Mouse (Mus musculus): ENCODE measurements around the gene Dysf. TPM values are rescaled to one million over a fixed set of nuclear protein-coding genes. Genes with fewer than 3 reads are reported as not detected.

Dysf gene
- polyA plus RNA-seq, 1 experiment from 2014 or later = 2.4 TPM

- no peak overlapping the region for H3K9ac ChIP-seq (ENCODE audit: low read length)
- WGBS = 27% methylated on average over 4 of the region's 4 CpGs
- no peaks in the 10 kb centered on the region for H3K4me1 ChIP-seq (ENCODE audit: control insufficient read depth, insufficient read depth, low read length)
- H3K9me3 ChIP-seq (ENCODE audit: control insufficient read depth, low read length) = no peaks in the 10 kb centered on the region
- H3K27me3 ChIP-seq (ENCODE audit: control insufficient read depth, insufficient read depth, low read length) = no peaks in the 10 kb centered on the region
- peak; percentile 90 for DNase-seq (ENCODE audit: low spot score, missing footprints)
- no peak overlapping the region for H3K4me2 ChIP-seq
- ATAC-seq (ENCODE audit: low FRiP score) = 0 out of 2 replicates have a peak, but pooled peaks have one; percentile 55
- H3K4me3 ChIP-seq (ENCODE audit: low read depth, low read length) = no peak overlapping the region
- no peaks in the 10 kb centered on the region for H3K36me3 ChIP-seq (ENCODE audit: control insufficient read depth, insufficient read depth, low read length)
- no peak overlapping the region for H3K27ac ChIP-seq (ENCODE audit: low read depth, low read length)
Observed at GRCm38 (mm10) chr6:84093473-84093872, 85.1 kb downstream of the Dysf start.

GRCm38 (mm10) chr6:84094536-84094935 is 86.1 kb downstream of the Dysf start:
- Histone ChIP-seq H3K4me3 (ENCODE audit: low read depth, low read length) (no peak overlapping the region), H3K4me2 (no peak overlapping the region), H3K4me1 (ENCODE audit: control insufficient read depth, insufficient read depth, low read length) (no peaks in the 10 kb centered on the region), H3K36me3 (ENCODE audit: control insufficient read depth, insufficient read depth, low read length) (no peaks in the 10 kb centered on the region), H3K9me3 (ENCODE audit: control insufficient read depth, low read length) (no peaks in the 10 kb centered on the region), H3K27ac (ENCODE audit: low read depth, low read length) (no peak overlapping the region), H3K9ac (ENCODE audit: low read length) (no peak overlapping the region), H3K27me3 (ENCODE audit: control insufficient read depth, insufficient read depth, low read length) (no peaks in the 10 kb centered on the region)
- no peak for ATAC-seq (ENCODE audit: low FRiP score)
- 88% methylated on average over 9 of the region's 9 CpGs for WGBS
- no peak for DNase-seq (ENCODE audit: low spot score, missing footprints)

GRCm38 (mm10) chr6:84094998-84095397 is 86.6 kb downstream of the Dysf start:
- Histone ChIP-seq H3K27ac (ENCODE audit: low read depth, low read length) (no peak overlapping the region), H3K9ac (ENCODE audit: low read length) (no peak overlapping the region), H3K27me3 (ENCODE audit: control insufficient read depth, insufficient read depth, low read length) (no peaks in the 10 kb centered on the region), H3K9me3 (ENCODE audit: control insufficient read depth, low read length) (no peaks in the 10 kb centered on the region), H3K4me3 (ENCODE audit: low read depth, low read length) (no peak overlapping the region), H3K4me2 (no peak overlapping the region), H3K4me1 (ENCODE audit: control insufficient read depth, insufficient read depth, low read length) (no peaks in the 10 kb centered on the region), H3K36me3 (ENCODE audit: control insufficient read depth, insufficient read depth, low read length) (no peaks in the 10 kb centered on the region)
- 19% methylated on average over 7 of the region's 7 CpGs for WGBS
- peak; percentile 39; the same call in 1 of the 2 replicates for ATAC-seq (ENCODE audit: low FRiP score)
- peak; percentile 98 for DNase-seq (ENCODE audit: low spot score, missing footprints)

GRCm38 (mm10) chr6:84095882-84096281 is 87.5 kb downstream of the Dysf start:
- WGBS = 17% methylated on average over 7 of the region's 7 CpGs
- Histone ChIP-seq H3K27me3 (ENCODE audit: control insufficient read depth, insufficient read depth, low read length) (no peaks in the 10 kb centered on the region), H3K36me3 (ENCODE audit: control insufficient read depth, insufficient read depth, low read length) (no peaks in the 10 kb centered on the region), H3K9ac (ENCODE audit: low read length) (no peak overlapping the region), H3K4me3 (ENCODE audit: low read depth, low read length) (no peak overlapping the region), H3K9me3 (ENCODE audit: control insufficient read depth, low read length) (no peaks in the 10 kb centered on the region), H3K4me1 (ENCODE audit: control insufficient read depth, insufficient read depth, low read length) (no peaks in the 10 kb centered on the region), H3K27ac (ENCODE audit: low read depth, low read length) (no peak overlapping the region), H3K4me2 (no peak overlapping the region)
- ATAC-seq (ENCODE audit: low FRiP score) = peak; percentile 49; the same call in 1 of the 2 replicates
- DNase-seq (ENCODE audit: low spot score, missing footprints) = peak; percentile 97

GRCm38 (mm10) chr6:84102002-84102401 is 93.6 kb downstream of the Dysf start:
- no peaks in the 10 kb centered on the region; the same call in 1 of the 2 replicates for H3K27me3 ChIP-seq (ENCODE audit: control insufficient read depth, insufficient read depth, low read length)
- no peaks in the 10 kb centered on the region for H3K36me3 ChIP-seq (ENCODE audit: control insufficient read depth, insufficient read depth, low read length)
- H3K9ac ChIP-seq (ENCODE audit: low read length) = no peak overlapping the region
- H3K4me1 ChIP-seq (ENCODE audit: control insufficient read depth, insufficient read depth, low read length) = peaks cover 8% of the 10 kb centered on the region
- no peaks in the 10 kb centered on the region for H3K9me3 ChIP-seq (ENCODE audit: control insufficient read depth, low read length)
- ATAC-seq (ENCODE audit: low FRiP score) (no peak), DNase-seq (ENCODE audit: low spot score, missing footprints) (no peak)
- WGBS = 77% methylated on average over 15 of the region's 15 CpGs
- H3K4me2 ChIP-seq = no peak overlapping the region
- H3K4me3 ChIP-seq (ENCODE audit: low read depth, low read length) = no peak overlapping the region
- H3K27ac ChIP-seq (ENCODE audit: low read depth, low read length) = no peak overlapping the region

- peak overlapping the region; percentile 44 for H3K9ac ChIP-seq (ENCODE audit: low read length)
- no peaks in the 10 kb centered on the region for H3K9me3 ChIP-seq (ENCODE audit: control insufficient read depth, low read length)
- H3K4me2 ChIP-seq = peak overlapping the region; percentile 78
- DNase-seq (ENCODE audit: low spot score, missing footprints) (peak; percentile 95), ATAC-seq (ENCODE audit: low FRiP score) (peak; percentile 84)
- no peaks in the 10 kb centered on the region for H3K36me3 ChIP-seq (ENCODE audit: control insufficient read depth, insufficient read depth, low read length)
- H3K27me3 ChIP-seq (ENCODE audit: control insufficient read depth, insufficient read depth, low read length) = no peaks in the 10 kb centered on the region; the same call in 1 of the 2 replicates
- peaks cover 8% of the 10 kb centered on the region for H3K4me1 ChIP-seq (ENCODE audit: control insufficient read depth, insufficient read depth, low read length)
- peak overlapping the region; percentile 41 for H3K4me3 ChIP-seq (ENCODE audit: low read depth, low read length)
- no peak overlapping the region for H3K27ac ChIP-seq (ENCODE audit: low read depth, low read length)
- WGBS = under 1% methylated on average over 40 of the region's 40 CpGs
Observed at GRCm38 (mm10) chr6:84105148-84106022, 97.0 kb downstream of the Dysf start.

- H3K9me3 ChIP-seq (ENCODE audit: control insufficient read depth, low read length) = no peaks in the 10 kb centered on the region
- ATAC-seq (ENCODE audit: low FRiP score) (peak; percentile 20; the same call in 1 of the 2 replicates), DNase-seq (ENCODE audit: low spot score, missing footprints) (no peak)
- H3K27ac ChIP-seq (ENCODE audit: low read depth, low read length) = no peak overlapping the region; the same call in 1 of the 2 replicates
- WGBS = 17% methylated on average over 12 of the region's 12 CpGs
- peak overlapping the region; percentile 41; the same call in 1 of the 2 replicates for H3K4me3 ChIP-seq (ENCODE audit: low read depth, low read length)
- peak overlapping the region; percentile 78 for H3K4me2 ChIP-seq
- no peaks in the 10 kb centered on the region for H3K36me3 ChIP-seq (ENCODE audit: control insufficient read depth, insufficient read depth, low read length)
- H3K27me3 ChIP-seq (ENCODE audit: control insufficient read depth, insufficient read depth, low read length) = no peaks in the 10 kb centered on the region; the same call in 1 of the 2 replicates
- peak overlapping the region; percentile 44 for H3K9ac ChIP-seq (ENCODE audit: low read length)
- peaks cover 8% of the 10 kb centered on the region for H3K4me1 ChIP-seq (ENCODE audit: control insufficient read depth, insufficient read depth, low read length)
Observed at GRCm38 (mm10) chr6:84106082-84106481, 97.7 kb downstream of the Dysf start.

GRCm38 (mm10) chr6:84110377-84110776 is 102.0 kb downstream of the Dysf start:
- Histone ChIP-seq H3K4me3 (ENCODE audit: low read depth, low read length) (no peak overlapping the region), H3K36me3 (ENCODE audit: control insufficient read depth, insufficient read depth, low read length) (no peaks in the 10 kb centered on the region), H3K27ac (ENCODE audit: low read depth, low read length) (no peak overlapping the region), H3K27me3 (ENCODE audit: control insufficient read depth, insufficient read depth, low read length) (no peaks in the 10 kb centered on the region; the same call in 1 of the 2 replicates), H3K4me1 (ENCODE audit: control insufficient read depth, insufficient read depth, low read length) (peaks cover 3% of the 10 kb centered on the region), H3K9ac (ENCODE audit: low read length) (no peak overlapping the region), H3K9me3 (ENCODE audit: control insufficient read depth, low read length) (no peaks in the 10 kb centered on the region), H3K4me2 (no peak overlapping the region)
- WGBS = 85% methylated on average over 6 of the region's 6 CpGs
- DNase-seq (ENCODE audit: low spot score, missing footprints) (peak; percentile 71), ATAC-seq (ENCODE audit: low FRiP score) (no peak)

GRCm38 (mm10) chr6:84111106-84111505 is 102.7 kb downstream of the Dysf start:
- peaks cover 2% of the 10 kb centered on the region for H3K4me1 ChIP-seq (ENCODE audit: control insufficient read depth, insufficient read depth, low read length)
- H3K9ac ChIP-seq (ENCODE audit: low read length) = no peak overlapping the region
- DNase-seq (ENCODE audit: low spot score, missing footprints) = peak; percentile 64
- 92% methylated on average over 11 of the region's 11 CpGs for WGBS
- H3K27ac ChIP-seq (ENCODE audit: low read depth, low read length) = no peak overlapping the region
- H3K4me3 ChIP-seq (ENCODE audit: low read depth, low read length) = no peak overlapping the region
- H3K36me3 ChIP-seq (ENCODE audit: control insufficient read depth, insufficient read depth, low read length) = no peaks in the 10 kb centered on the region
- H3K27me3 ChIP-seq (ENCODE audit: control insufficient read depth, insufficient read depth, low read length) = no peaks in the 10 kb centered on the region; the same call in 1 of the 2 replicates
- H3K4me2 ChIP-seq = no peak overlapping the region
- H3K9me3 ChIP-seq (ENCODE audit: control insufficient read depth, low read length) = no peaks in the 10 kb centered on the region
- ATAC-seq (ENCODE audit: low FRiP score) = no peak
